Mouse (Mus musculus): Measurements from ENCODE around the gene Hist1h2ah. TPM values are rescaled to one million over a fixed set of nuclear protein-coding genes. Genes with fewer than 3 reads are reported as not detected.

The Hist1h2ah gene
- total RNA-seq, 2 experiments from 2014 or later, result 38.2 to 41.7 TPM

GRCm38 (mm10) chr13:21996101-21996839 lies 39.1 kb downstream of the Hist1h2ah start:
- intact Hi-C loops (cut with DNase I), result loop anchor here (5.0 kb wide), 1 partner anchor 79 kb away; no protein-coding TSS in a partner anchor
- DNase-seq (ENCODE audit: low spot score in 2 of 2), result no peak

- no peak for DNase-seq (ENCODE audit: low spot score in 2 of 2)
- intact Hi-C loops (cut with DNase I), result loop anchor here (5.0 kb wide), 1 partner anchor 78 kb away; no protein-coding TSS in a partner anchor
Measured at GRCm38 (mm10) chr13:21995331-21995914, 39.9 kb downstream of the Hist1h2ah start.

GRCm38 (mm10) chr13:21994896-21995295 lies 40.5 kb downstream of the Hist1h2ah start:
- intact Hi-C loops (cut with DNase I), result loop anchor here (5.0 kb wide), 1 partner anchor 78 kb away; no protein-coding TSS in a partner anchor
- no peak for DNase-seq (ENCODE audit: low spot score in 2 of 2)

- intact Hi-C loops (cut with DNase I), result no loop called here
- DNase-seq (ENCODE audit: low spot score in 2 of 2), result peak in 1 of 2 experiments; percentile 33
Measured at GRCm38 (mm10) chr13:21993957-21994738, 41.2 kb downstream of the Hist1h2ah start.

- intact Hi-C loops (cut with DNase I), result no loop called here
- DNase-seq (ENCODE audit: low spot score in 2 of 2), result no peak
Measured at GRCm38 (mm10) chr13:21992550-21992949, 42.8 kb downstream of the Hist1h2ah start.

Small RNA genes within 50 kb of the gene (microRNA-seq; reads per million reads assigned to microRNA genes)
- gene Gm26300 (0 reads per million in 2 experiments), gene Gm44390 (0 reads per million in 2 experiments), gene Gm44486 (0 reads per million in 2 experiments)

Other genes starting within 250 kb of the Hist1h2ah start
- gene Hist1h2an, start 248.3 kb downstream of the Hist1h2ah start, total RNA-seq (2021), result 1 to 10 TPM; 2.5 to 6.9 TPM
- gene Hist1h2bp, start 248.1 kb downstream of the Hist1h2ah start, total RNA-seq (2021), result 10 to 100 TPM in 1 of 2 experiments, 1 to 10 TPM in 1; 6.7 to 11.2 TPM
- gene Hist1h2bq, start 225.4 kb downstream of the Hist1h2ah start, total RNA-seq (2021), result 10 to 100 TPM; 43.6 to 56.5 TPM
- not detected for gene Hist1h2ao, start 225.1 kb downstream of the Hist1h2ah start, total RNA-seq (2021)
- 100 to 1,000 TPM; 213 to 226 TPM for gene Hist1h4m, start 223.8 kb downstream of the Hist1h2ah start, total RNA-seq (2021)
- 10 to 100 TPM; 20.9 to 25.8 TPM for gene Hist1h4n, start 203.4 kb downstream of the Hist1h2ah start, total RNA-seq (2021)
- gene Hist1h2ap, start 202.1 kb downstream of the Hist1h2ah start, total RNA-seq (2021), result 10 to 100 TPM; 46.9 to 49.5 TPM
- gene Hist1h2br, start 201.8 kb downstream of the Hist1h2ah start, total RNA-seq (2021), result 10 to 100 TPM; 44.5 to 56.8 TPM
- 1 to 10 TPM; 2.8 to 4.0 TPM for gene Zfp184, start 90.5 kb downstream of the Hist1h2ah start, total RNA-seq (2021)
- gene Pom121l2, start 54.4 kb downstream of the Hist1h2ah start, total RNA-seq (2021), result under 1 TPM in 1 of 2 experiments, not detected in 1; 0.23 TPM
- under 1 TPM in 1 of 2 experiments, not detected in 1; 0.19 TPM for gene Prss16, start 25.8 kb downstream of the Hist1h2ah start, total RNA-seq (2021)
- gene Hist1h2bk, start 302 bp upstream of the Hist1h2ah start, total RNA-seq (2021), result 10 to 100 TPM; 21.5 to 26.9 TPM
- 10 to 100 TPM; 50.0 to 57.5 TPM for gene Hist1h4i, start 5.8 kb upstream of the Hist1h2ah start, total RNA-seq (2021)
- gene Hist1h2ag, start 7.4 kb upstream of the Hist1h2ah start, total RNA-seq (2021), result 10 to 100 TPM; 17.8 to 20.2 TPM
- gene Hist1h2bj, start 7.6 kb upstream of the Hist1h2ah start, total RNA-seq (2021), result 10 to 100 TPM; 15.5 to 16.7 TPM
- not detected for gene Vmn1r188, start 48.9 kb upstream of the Hist1h2ah start, total RNA-seq (2021)
- gene Vmn1r189, start 70.3 kb upstream of the Hist1h2ah start, total RNA-seq (2021), result not detected
- not detected for gene Vmn1r191, start 148.4 kb upstream of the Hist1h2ah start, total RNA-seq (2021)
- gene Vmn1r192, start 155.6 kb upstream of the Hist1h2ah start, total RNA-seq (2021), result not detected
- gene Vmn1r193, start 187.6 kb upstream of the Hist1h2ah start, total RNA-seq (2021), result not detected
- not detected for gene Vmn1r194, start 208.6 kb upstream of the Hist1h2ah start, total RNA-seq (2021)
- gene Vmn1r195, start 235.0 kb upstream of the Hist1h2ah start, total RNA-seq (2021), result not detected